Mouse (Mus musculus) heart, adult 2 months (tissue): ENCODE results near the gene S1pr2.

Source experiments
- CTCF ChIP-seq: fragments of 200-600 bp; IDR thresholded peaks from 2 replicates; pipeline ENCODE4 v1.8.1; 2022; ENCODE audit warnings: antibody characterized with exemption, mild to moderate bottlenecking, moderate library complexity
- POLR2A ChIP-seq: fragments of 200-500 bp; IDR thresholded peaks from 2 replicates; pipeline ENCODE4 v1.6.1; 2011; ENCODE audit warnings: mild to moderate bottlenecking, low read depth, low read length, control low read depth; ENCODE audit not compliant: insufficient read depth

GRCm38 (mm10) chr9:20979769-20980168, 3.2 kb upstream of the S1pr2 start:
- no peak for TF ChIP-seq POLR2A
- no peak for TF ChIP-seq CTCF
